Mouse (Mus musculus) intestine, postnatal 0 days (tissue): Measurements from ENCODE around the gene Fnbp1. TPM values are rescaled to one million over a fixed set of nuclear protein-coding genes. Genes with fewer than 3 reads are reported as not detected.
A peak's percentile ranks its signal among the peaks of the same experiment; 100 is the strongest.

Experiments
- ATAC-seq: fragments of 200-750 bp; cut with Nextera tagmentation; 2 replicates; pipeline ENCODE4 v1.8.0; 2017; ENCODE audit warnings: mild to moderate bottlenecking, moderate TSS enrichment, moderate library complexity
- H3K27ac ChIP-seq: fragments of 300-500 bp; sonication (generic); 2 replicates; pipeline ENCODE4 v1.5.1; 2014; ENCODE audit warnings: mild to moderate bottlenecking, low read depth, low read length, moderate library complexity
- H3K27me3 ChIP-seq: fragments of 300-500 bp; sonication (generic); replicated peaks from 2 replicates; pipeline ENCODE4 v1.6.1; 2014; ENCODE audit warnings: low read length, mixed read lengths; ENCODE audit not compliant: control insufficient read depth, insufficient read depth
- H3K36me3 ChIP-seq: fragments of 300-500 bp; sonication (generic); 2 replicates; pipeline ENCODE4 v1.6.1; 2014; ENCODE audit warnings: mild to moderate bottlenecking, moderate library complexity; ENCODE audit not compliant: control insufficient read depth, insufficient read depth
- H3K4me1 ChIP-seq: fragments of 300-500 bp; sonication (generic); replicated peaks from 2 replicates; pipeline ENCODE4 v1.6.1; 2014; ENCODE audit warnings: antibody characterized with exemption, low read length, mixed read lengths; ENCODE audit not compliant: control insufficient read depth, insufficient read depth
- H3K4me2 ChIP-seq: fragments of 300-500 bp; sonication (generic); replicated peaks from 2 replicates; pipeline ENCODE4 v1.6.1; 2014; ENCODE audit warnings: low read depth, mild to moderate bottlenecking, moderate library complexity
- H3K4me3 ChIP-seq: fragments of 300-500 bp; sonication (generic); 2 replicates; pipeline ENCODE4 v1.5.1; 2014; ENCODE audit warnings: low read depth, low read length
- H3K9ac ChIP-seq: fragments of 300-500 bp; sonication (generic); 2 replicates; pipeline ENCODE4 v1.6.1; 2014; ENCODE audit warnings: mild to moderate bottlenecking, low read depth, low read length
- H3K9me3 ChIP-seq: fragments of 300-500 bp; sonication (generic); 2 replicates; pipeline ENCODE4 v1.6.1; 2016; ENCODE audit warnings: mixed run types; ENCODE audit not compliant: control insufficient read depth
- CTCF ChIP-seq: sonication (generic); IDR thresholded peaks from 2 replicates; pipeline ENCODE4 v1.5.1; 2016; ENCODE audit warnings: low read depth, mild to moderate bottlenecking, control low read depth, antibody characterized with exemption, moderate library complexity
- WGBS: fragments of 180-500 bp; shearing (Covaris S2); extraction: QIAGEN DNeasy Blood & Tissue Kit; methylation state at CpG from one replicate; pipeline ENCODE4 v1.1.7; 2014; 5-methylcytosine and 5-hydroxymethylcytosine counted together
- polyA plus RNA-seq: library from polyadenylated mRNA; unstranded; fragments of >200 nt; fragmentation: Nextera tagmentation; extraction: Ambion mirVana; gene quantifications from 2 replicates; pipeline ENCODE4 v1.2.1, GENCODE M21; 2015

The Fnbp1 gene
- polyA plus RNA-seq, 1 experiment from 2014 or later = 10.4 TPM

- 42% methylated on average over 4 of the region's 4 CpGs for WGBS
- Histone ChIP-seq H3K4me1 (0 out of 2 replicates have a peak, but pooled peaks cover 5% of the 10 kb centered on the region), H3K4me2 (no peak overlapping the region), H3K36me3 (peaks cover 35% of the 10 kb centered on the region), H3K27me3 (no peaks in the 10 kb centered on the region), H3K27ac (peak overlapping the region; percentile 62), H3K9me3 (no peaks in the 10 kb centered on the region), H3K4me3 (no peak overlapping the region), H3K9ac (0 out of 2 replicates have a peak overlapping the region, but pooled peaks have one; percentile 3)
- TF ChIP-seq CTCF = no peak
- no peak for ATAC-seq
These were observed 23.7 kb upstream of the Fnbp1 start for GRCm38 (mm10) chr2:31165529-31165928.

- peaks cover 29% of the 10 kb centered on the region for H3K36me3 ChIP-seq
- no peak overlapping the region for H3K4me3 ChIP-seq
- H3K4me1 ChIP-seq = 0 out of 2 replicates have a peak, but pooled peaks cover 5% of the 10 kb centered on the region
- H3K27me3 ChIP-seq = no peaks in the 10 kb centered on the region
- no peaks in the 10 kb centered on the region for H3K9me3 ChIP-seq
- 0 out of 2 replicates have a peak overlapping the region, but pooled peaks have one; percentile 3 for H3K9ac ChIP-seq
- ATAC-seq = no peak
- TF ChIP-seq CTCF = no peak
- no peak overlapping the region for H3K4me2 ChIP-seq
- WGBS = 45% methylated on average over 5 of the region's 5 CpGs
- peak overlapping the region; percentile 62 for H3K27ac ChIP-seq
These were observed 23.1 kb upstream of the Fnbp1 start for GRCm38 (mm10) chr2:31164841-31165455.

- H3K4me1 ChIP-seq = 0 out of 2 replicates have a peak, but pooled peaks cover 5% of the 10 kb centered on the region
- WGBS = 64% methylated on average over 11 of the region's 11 CpGs
- TF ChIP-seq CTCF = no peak
- H3K36me3 ChIP-seq = peaks cover 17% of the 10 kb centered on the region
- no peaks in the 10 kb centered on the region for H3K9me3 ChIP-seq
- H3K4me2 ChIP-seq = no peak overlapping the region
- no peaks in the 10 kb centered on the region for H3K27me3 ChIP-seq
- peak overlapping the region; percentile 62; the same call in 1 of the 2 replicates for H3K27ac ChIP-seq
- no peak overlapping the region for H3K9ac ChIP-seq
- no peak for ATAC-seq
- no peak overlapping the region for H3K4me3 ChIP-seq
These were observed 21.7 kb upstream of the Fnbp1 start for GRCm38 (mm10) chr2:31163361-31164118.

- H3K9ac ChIP-seq = no peak overlapping the region
- H3K36me3 ChIP-seq = peaks cover 2% of the 10 kb centered on the region; the same call in 1 of the 2 replicates
- H3K9me3 ChIP-seq = no peaks in the 10 kb centered on the region
- no peak for TF ChIP-seq CTCF
- H3K27me3 ChIP-seq = no peaks in the 10 kb centered on the region
- H3K27ac ChIP-seq = no peak overlapping the region
- WGBS = 67% methylated on average over 4 of the region's 4 CpGs
- no peak for ATAC-seq
- H3K4me1 ChIP-seq = 0 out of 2 replicates have a peak, but pooled peaks cover 8% of the 10 kb centered on the region
- no peak overlapping the region for H3K4me2 ChIP-seq
- H3K4me3 ChIP-seq = no peak overlapping the region
These were observed 19.8 kb upstream of the Fnbp1 start for GRCm38 (mm10) chr2:31161620-31162019.

GRCm38 (mm10) chr2:31160147-31160920 is 18.5 kb upstream of the Fnbp1 start:
- no peaks in the 10 kb centered on the region for H3K27me3 ChIP-seq
- 0 out of 2 replicates have a peak, but pooled peaks cover 9% of the 10 kb centered on the region for H3K4me1 ChIP-seq
- peak overlapping the region; percentile 11; the same call in 1 of the 2 replicates for H3K9ac ChIP-seq
- H3K4me2 ChIP-seq = no peak overlapping the region
- 58% methylated on average over 10 of the region's 10 CpGs for WGBS
- peak; percentile 94 for ATAC-seq
- H3K36me3 ChIP-seq = no peaks in the 10 kb centered on the region; the same call in 1 of the 2 replicates
- H3K9me3 ChIP-seq = no peaks in the 10 kb centered on the region
- H3K27ac ChIP-seq = peak overlapping the region; percentile 76
- 0 out of 2 replicates have a peak, but pooled peaks have one; percentile 22 for TF ChIP-seq CTCF
- no peak overlapping the region for H3K4me3 ChIP-seq

- no peaks in the 10 kb centered on the region for H3K27me3 ChIP-seq
- no peak overlapping the region for H3K4me2 ChIP-seq
- 88% methylated on average over 3 of the region's 3 CpGs for WGBS
These were observed 15.0 kb upstream of the Fnbp1 start for GRCm38 (mm10) chr2:31156846-31157245.

More at GRCm38 (mm10) chr2:31156846-31157245, 15.0 kb upstream of the Fnbp1 start:
- Histone ChIP-seq H3K27ac (no peak overlapping the region), H3K9me3 (no peaks in the 10 kb centered on the region), H3K4me1 (0 out of 2 replicates have a peak, but pooled peaks cover 7% of the 10 kb centered on the region), H3K36me3 (no peaks in the 10 kb centered on the region; the same call in 1 of the 2 replicates), H3K9ac (no peak overlapping the region), H3K4me3 (no peak overlapping the region)
- ATAC-seq = no peak
- TF ChIP-seq CTCF = no peak
